In genomic region chr11:103808771-103809610, GRCm38 (mm10) we compare ENCODE assay signal across 9 mouse cellular contexts. TPM values are rescaled to one million over a fixed set of nuclear protein-coding genes. Genes with fewer than 3 reads are reported as not detected.
DNase-seq lines count a peak whose midpoint lies in the region; ATAC-seq lines count a peak whose summit lies in the region.
"Had no signal": no experiment of that assay in that cellular context is flagged by ENCODE, and none has a peak within 500 bp of the region (broad histone marks: within the 10 kb centered on the region; RNA-seq: fewer than 3 reads in every experiment).

No protein-coding gene starts in this region.

- 4% methylated on average over 29 of the region's 29 CpGs for WGBS in heart, embryonic 10.5 days
- 3% methylated on average over 29 of the region's 29 CpGs for WGBS in forebrain, embryonic 16.5 days

- H3K9ac ChIP-seq in forebrain, embryonic 16.5 days (replicated peaks; ENCODE audit: low read depth, low read length), result peak overlapping the region; percentile 87

- no peak for ATAC-seq in forebrain, embryonic 16.5 days

- H3K4me1 ChIP-seq in heart, embryonic 10.5 days, result peaks cover 19% of the 10 kb centered on the region
- H3K4me1 ChIP-seq in forebrain, embryonic 16.5 days (replicated peaks; ENCODE audit: control insufficient read depth, insufficient read depth, low read length), result peaks cover 27% of the 10 kb centered on the region

- H3K27me3 ChIP-seq in heart, embryonic 10.5 days (ENCODE audit: insufficient read depth, poor library complexity, severe bottlenecking), result peaks cover 99% of the 10 kb centered on the region
- peaks cover 29% of the 10 kb centered on the region for H3K27me3 ChIP-seq in forebrain, embryonic 16.5 days (replicated peaks; ENCODE audit: control insufficient read depth, insufficient read depth, low read length)

- intact Hi-C loops in heart, postnatal 10 days (cut with DNase I), result no loop called here

- no peaks in the 10 kb centered on the region for H3K9me3 ChIP-seq in heart, embryonic 10.5 days
- H3K9me3 ChIP-seq in forebrain, embryonic 16.5 days (ENCODE audit: control insufficient read depth, low read length), result no peaks in the 10 kb centered on the region

- H3K4me3 ChIP-seq in heart, embryonic 10.5 days, result peak overlapping the region; percentile 73
- H3K4me3 ChIP-seq in forebrain, embryonic 16.5 days (replicated peaks; ENCODE audit: low read length), result peak overlapping the region; percentile 58

- H3K36me3 ChIP-seq in heart, embryonic 10.5 days, result no peaks in the 10 kb centered on the region
- no peaks in the 10 kb centered on the region for H3K36me3 ChIP-seq in forebrain, embryonic 16.5 days (ENCODE audit: control insufficient read depth, insufficient read depth)

- peak overlapping the region; percentile 92 for H3K4me2 ChIP-seq in forebrain, embryonic 16.5 days (ENCODE audit: low read length)

- H3K27ac ChIP-seq in heart, embryonic 10.5 days, result 0 out of 2 replicates have a peak overlapping the region, but pooled peaks have one; percentile 60
- no peak overlapping the region for H3K27ac ChIP-seq in forebrain, embryonic 16.5 days (ENCODE audit: low read length)

- DNase-seq in heart, embryonic 10.5 days (ENCODE audit: low spot score), result no peak
- no peak for DNase-seq in heart, postnatal 10 days
- peak; percentile 61 for DNase-seq in ES-CJ7 (ENCODE audit: low read depth, low spot score)
- DNase-seq in mesoderm, embryonic 11.5 days (ENCODE audit: low read depth, low spot score), result peak; percentile 49
- DNase-seq in right cerebral cortex, postnatal 14 days, result no peak
- DNase-seq in right cerebral cortex, postnatal 25 days, result no peak
- no peak for DNase-seq in lung, postnatal 10 days

RNA-seq across cellular contexts. Expression of gene Wnt3, which starts 35.0 kb away (rescaled TPM):
- polyA plus RNA-seq in heart, embryonic 10.5 days (2016; fragmentation: Nextera tagmentation; extraction: Ambion mirVana), result 0.28 and 1.5 TPM in 2 replicates
- total RNA-seq in heart, postnatal 10 days (2021), result not detected
- 2.1 and 2.9 TPM in 2 replicates for polyA plus RNA-seq in forebrain, embryonic 16.5 days (2015; fragmentation: Nextera tagmentation; extraction: Ambion mirVana)
- total RNA-seq: common myeloid progenitor, adult 5-6 weeks had no signal

RNA-seq across cellular contexts. Expression of gene Wnt9b, which starts 59.4 kb away (rescaled TPM):
- 1.2 and 1.6 TPM in 2 replicates for polyA plus RNA-seq in heart, embryonic 10.5 days (2016; fragmentation: Nextera tagmentation; extraction: Ambion mirVana)
- total RNA-seq in heart, postnatal 10 days (2021), result 1 to 10 TPM in 1 of 2 experiments, under 1 TPM in 1; 0.82 to 1.1 TPM
- 0.16 TPM in 1 of 2 replicates, not detected in the other for polyA plus RNA-seq in forebrain, embryonic 16.5 days (2015; fragmentation: Nextera tagmentation; extraction: Ambion mirVana)
- total RNA-seq: common myeloid progenitor, adult 5-6 weeks had no signal

Comparison
In these comparisons a context has a peak if more than half of its experiments do, and no peak if none do; other contexts are left out.
1. DNase-seq: peak in ES-CJ7 (single experiment) and mesoderm, embryonic 11.5 days (single experiment); none in heart, embryonic 10.5 days (single experiment), heart, postnatal 10 days (0 of 2), right cerebral cortex, postnatal 14 days (single experiment), right cerebral cortex, postnatal 25 days (single experiment) and lung, postnatal 10 days (single experiment).